Mouse (Mus musculus) stomach, embryonic 16.5 days (tissue): ENCODE data around the gene Pnisr. TPM values are rescaled to one million over a fixed set of nuclear protein-coding genes. Genes with fewer than 3 reads are reported as not detected.

Experiments used
- ATAC-seq: fragments of 200-750 bp; cut with Nextera tagmentation; 2 replicates; pipeline ENCODE4 v1.8.0; 2017; ENCODE audit warnings: moderate number of reproducible peaks, moderate TSS enrichment; ENCODE audit not compliant: insufficient read depth, low FRiP score
- H3K27ac ChIP-seq: fragments of 300-500 bp; sonication (generic); 2 replicates; pipeline ENCODE4 v1.5.1; 2014; ENCODE audit warnings: low read length
- H3K27me3 ChIP-seq: fragments of 300-500 bp; sonication (generic); 2 replicates; pipeline ENCODE4 v1.6.1; 2014; ENCODE audit warnings: low read length, control low read depth, mixed read lengths; ENCODE audit not compliant: control insufficient read depth, insufficient read depth
- H3K36me3 ChIP-seq: fragments of 300-500 bp; sonication (generic); 2 replicates; pipeline ENCODE4 v1.6.1; 2014; ENCODE audit warnings: low read length; ENCODE audit not compliant: control insufficient read depth, insufficient read depth
- H3K4me1 ChIP-seq: fragments of 300-500 bp; sonication (generic); 2 replicates; pipeline ENCODE4 v1.6.1; 2014; ENCODE audit warnings: low read length, control low read depth, mixed read lengths; ENCODE audit not compliant: control insufficient read depth, insufficient read depth
- H3K4me2 ChIP-seq: fragments of 300-500 bp; sonication (generic); 2 replicates; pipeline ENCODE4 v1.6.1; 2014; ENCODE audit warnings: low read depth, low read length, mixed read lengths
- H3K4me3 ChIP-seq: fragments of 300-500 bp; sonication (generic); replicated peaks from 2 replicates; pipeline ENCODE4 v1.5.1; 2014; ENCODE audit warnings: mild to moderate bottlenecking, low read length
- H3K9ac ChIP-seq: fragments of 300-500 bp; sonication (generic); 2 replicates; pipeline ENCODE4 v1.6.1; 2014; ENCODE audit warnings: low read length
- H3K9me3 ChIP-seq: fragments of 300-500 bp; sonication (generic); replicated peaks from 2 replicates; pipeline ENCODE4 v1.6.1; 2016; ENCODE audit warnings: low read length, control low read depth; ENCODE audit not compliant: control insufficient read depth
- WGBS: fragments of 180-500 bp; shearing (Covaris S2); extraction: QIAGEN DNeasy Blood & Tissue Kit; methylation state at CpG from one replicate; pipeline ENCODE4 v1.1.7; 2014; 5-methylcytosine and 5-hydroxymethylcytosine counted together
- polyA plus RNA-seq: library from polyadenylated mRNA; unstranded; fragments of >200 nt; fragmentation: Nextera tagmentation; extraction: Ambion mirVana; gene quantifications from 2 replicates; pipeline ENCODE4 v1.2.1, GENCODE M21; 2015

Pnisr gene
- polyA plus RNA-seq, 1 experiment from 2014 or later: 128 TPM

DNA sequence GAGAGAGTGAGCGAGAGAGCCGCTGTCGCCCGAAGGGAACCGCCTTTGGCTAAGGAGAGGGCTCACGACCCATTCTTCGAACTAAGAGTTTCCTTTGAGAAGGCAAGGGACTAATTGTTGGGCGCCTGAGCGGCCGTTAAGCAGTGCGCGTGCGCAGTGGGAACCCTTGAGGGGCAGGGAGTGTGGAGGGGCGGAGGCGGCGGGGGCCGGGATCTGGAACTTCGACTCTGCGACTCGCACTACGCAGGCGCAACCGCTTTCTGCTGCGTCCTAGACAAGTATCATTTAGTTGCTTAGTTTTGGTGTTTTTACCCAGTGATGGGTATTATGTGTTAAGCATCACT lies 876 bp downstream of the Pnisr start:
- peak; percentile 83 for ATAC-seq
- Histone ChIP-seq H3K27ac (peak overlapping the region; percentile 98), H3K4me2 (peak overlapping the region; percentile 53), H3K4me1 (peaks cover 11% of the 10 kb centered on the region; the same call in 1 of the 2 replicates), H3K36me3 (no peaks in the 10 kb centered on the region), H3K9ac (peak overlapping the region; percentile 87), H3K4me3 (peak overlapping the region; percentile 86), H3K9me3 (no peaks in the 10 kb centered on the region), H3K27me3 (no peaks in the 10 kb centered on the region)
- WGBS: 0% methylated on average over 24 of the region's 24 CpGs

DNA sequence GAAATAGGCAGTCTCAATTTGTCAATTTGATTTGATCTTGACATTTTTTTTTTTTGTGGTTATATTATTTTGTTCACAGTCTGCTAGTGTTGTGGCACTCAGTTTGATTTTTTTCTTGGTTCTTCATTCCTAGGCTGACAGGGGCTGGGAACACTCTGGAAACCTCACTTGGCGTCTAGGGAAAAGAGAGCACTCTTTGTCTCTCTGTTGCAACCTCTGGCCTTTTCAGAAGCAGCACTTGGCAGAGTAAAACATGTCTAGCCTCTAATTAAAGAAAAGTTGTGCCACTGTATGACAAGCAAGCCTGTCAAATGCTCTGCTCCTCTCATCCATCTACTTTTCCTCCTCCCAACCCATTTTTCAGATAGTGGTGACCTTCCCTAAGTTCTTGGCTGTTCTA lies 10.1 kb downstream of the Pnisr start:
- H3K27ac ChIP-seq: no peak overlapping the region
- H3K9me3 ChIP-seq: no peaks in the 10 kb centered on the region
- H3K4me3 ChIP-seq: no peak overlapping the region
- no peak overlapping the region for H3K4me2 ChIP-seq
- peaks cover 18% of the 10 kb centered on the region; the same call in 1 of the 2 replicates for H3K36me3 ChIP-seq
- no peak for ATAC-seq
- no peaks in the 10 kb centered on the region for H3K4me1 ChIP-seq
- H3K27me3 ChIP-seq: no peaks in the 10 kb centered on the region
- WGBS: 79% methylated on average over 1 of the region's 1 CpGs
- H3K9ac ChIP-seq: no peak overlapping the region

DNA sequence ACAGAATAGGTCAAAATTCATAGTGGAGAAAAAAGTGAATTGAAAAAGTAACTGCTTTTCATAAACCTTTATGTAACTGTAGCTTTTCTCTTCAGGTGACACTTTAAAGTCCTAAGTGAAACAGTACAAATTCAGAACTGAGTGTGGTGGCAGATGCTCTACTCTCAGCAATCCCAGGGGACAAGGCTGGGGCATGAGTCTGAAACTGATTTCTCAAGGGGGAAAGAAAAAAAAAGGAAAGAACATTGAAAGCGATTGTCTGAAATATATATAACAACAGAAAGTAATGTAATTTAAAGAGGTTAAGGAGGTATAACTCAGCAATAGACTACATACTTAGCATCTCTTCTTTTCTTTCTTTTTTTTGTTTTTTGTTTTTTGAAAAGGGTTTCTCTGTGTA lies 17.8 kb downstream of the Pnisr start:
- no peak overlapping the region for H3K9ac ChIP-seq
- H3K27ac ChIP-seq: no peak overlapping the region
- H3K9me3 ChIP-seq: no peaks in the 10 kb centered on the region
- no peaks in the 10 kb centered on the region for H3K27me3 ChIP-seq
- WGBS: 96% methylated on average over 1 of the region's 1 CpGs
- no peak overlapping the region for H3K4me3 ChIP-seq
- H3K4me2 ChIP-seq: no peak overlapping the region
- H3K36me3 ChIP-seq: peaks cover 25% of the 10 kb centered on the region
- H3K4me1 ChIP-seq: no peaks in the 10 kb centered on the region
- no peak for ATAC-seq

DNA sequence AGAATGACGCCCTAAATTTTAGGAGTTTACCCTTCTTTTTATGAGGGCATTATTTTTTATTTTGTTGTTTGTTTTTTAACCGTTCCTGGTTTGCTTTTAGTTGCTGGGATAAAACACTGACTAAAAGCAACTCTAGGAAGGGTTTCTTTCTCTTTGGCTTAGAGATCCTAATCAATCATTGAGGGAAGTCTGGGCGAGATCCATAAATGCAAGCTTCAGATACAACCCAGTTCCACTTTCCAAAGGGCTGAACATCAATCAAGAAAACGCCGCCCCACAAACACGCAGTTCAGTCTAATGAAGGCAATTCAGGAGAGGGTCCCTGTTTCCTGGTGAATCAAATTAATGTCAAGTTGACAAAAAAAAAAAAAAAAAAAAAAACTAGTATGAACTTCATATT lies 31.4 kb downstream of the Pnisr start:
- Histone ChIP-seq H3K4me2 (peak overlapping the region; percentile 86), H3K9me3 (no peaks in the 10 kb centered on the region), H3K4me1 (peaks cover 6% of the 10 kb centered on the region; the same call in 1 of the 2 replicates), H3K27ac (no peak overlapping the region), H3K27me3 (no peaks in the 10 kb centered on the region), H3K9ac (no peak overlapping the region), H3K4me3 (peak overlapping the region; percentile 70), H3K36me3 (no peaks in the 10 kb centered on the region)
- ATAC-seq: no peak
- 16% methylated on average over 6 of the region's 6 CpGs for WGBS

DNA sequence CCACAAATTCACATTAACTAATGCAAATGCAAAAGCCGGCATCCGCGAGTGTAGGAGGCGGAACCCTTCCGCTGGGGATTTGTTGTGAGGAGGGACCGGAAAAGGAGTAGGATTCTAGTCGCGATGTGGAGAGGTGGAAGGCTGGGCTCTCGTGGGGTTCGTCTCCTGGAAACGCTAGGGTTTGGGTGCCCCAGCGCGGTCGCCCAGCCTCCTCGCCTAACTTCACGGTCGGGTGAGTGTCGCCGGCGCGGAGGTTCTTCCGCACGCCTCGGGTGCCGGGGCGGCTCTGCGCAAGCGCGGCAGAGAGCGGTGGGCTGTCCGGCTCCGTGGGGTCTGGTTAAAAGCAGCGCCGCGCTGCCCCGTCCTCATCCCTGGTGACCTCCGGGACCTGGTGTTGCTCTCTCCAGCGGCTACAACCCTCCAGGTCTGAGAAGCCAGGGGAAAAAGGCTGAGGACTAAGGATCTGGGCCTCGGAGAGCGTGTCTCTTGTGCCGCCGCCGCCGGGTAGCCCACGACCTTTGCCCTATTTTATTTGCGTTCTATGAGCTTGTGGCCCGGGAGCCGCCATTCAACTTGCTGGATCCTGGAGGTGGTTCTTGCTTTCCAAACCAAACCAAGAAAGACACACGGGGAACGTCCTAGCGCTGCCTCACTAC lies 32.3 kb downstream of the Pnisr start, which contains the start of gene Coq3:
Coq3 (plus strand) TSS at position 109 of the 656 bp plus-strand sequence.
- ATAC-seq: peak; percentile 91
- Histone ChIP-seq H3K4me3 (peak within 1 kb of the TSS; percentile 70), H3K36me3 (no peaks in the 10 kb centered on the region), H3K9ac (peak within 1 kb of the TSS; percentile 72), H3K27ac (peak within 1 kb of the TSS; percentile 95), H3K27me3 (no peaks in the 10 kb centered on the region), H3K4me2 (peak within 1 kb of the TSS; percentile 86), H3K9me3 (no peaks in the 10 kb centered on the region), H3K4me1 (peaks cover 6% of the 10 kb centered on the region; the same call in 1 of the 2 replicates)
- WGBS: under 1% methylated on average over 51 of the region's 51 CpGs

DNA sequence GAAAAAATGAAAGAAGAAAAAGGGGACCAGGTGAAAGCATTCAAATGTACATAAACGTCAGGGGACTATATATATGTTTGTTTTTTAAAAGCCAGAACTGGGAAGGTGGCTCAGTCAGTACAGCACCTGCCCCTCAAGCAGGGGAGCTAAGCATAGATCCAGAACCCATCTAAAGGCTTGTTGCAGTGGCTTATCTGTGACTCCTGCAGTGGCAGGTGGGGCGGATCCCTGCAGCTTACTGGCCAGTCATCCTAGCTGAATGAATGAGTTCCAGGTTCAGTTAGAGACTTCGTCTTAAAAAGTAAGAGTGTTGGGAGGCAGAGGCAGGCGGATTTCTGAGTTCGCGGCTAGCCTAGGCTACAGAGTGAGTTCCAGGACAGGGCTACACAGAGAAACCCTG lies 35.4 kb downstream of the Pnisr start:
- Histone ChIP-seq H3K9ac (no peak overlapping the region), H3K4me3 (no peak overlapping the region), H3K36me3 (no peaks in the 10 kb centered on the region), H3K4me2 (no peak overlapping the region), H3K27ac (no peak overlapping the region), H3K9me3 (no peaks in the 10 kb centered on the region), H3K27me3 (no peaks in the 10 kb centered on the region), H3K4me1 (peaks cover 6% of the 10 kb centered on the region; the same call in 1 of the 2 replicates)
- no peak for ATAC-seq
- 90% methylated on average over 6 of the region's 6 CpGs for WGBS

DNA sequence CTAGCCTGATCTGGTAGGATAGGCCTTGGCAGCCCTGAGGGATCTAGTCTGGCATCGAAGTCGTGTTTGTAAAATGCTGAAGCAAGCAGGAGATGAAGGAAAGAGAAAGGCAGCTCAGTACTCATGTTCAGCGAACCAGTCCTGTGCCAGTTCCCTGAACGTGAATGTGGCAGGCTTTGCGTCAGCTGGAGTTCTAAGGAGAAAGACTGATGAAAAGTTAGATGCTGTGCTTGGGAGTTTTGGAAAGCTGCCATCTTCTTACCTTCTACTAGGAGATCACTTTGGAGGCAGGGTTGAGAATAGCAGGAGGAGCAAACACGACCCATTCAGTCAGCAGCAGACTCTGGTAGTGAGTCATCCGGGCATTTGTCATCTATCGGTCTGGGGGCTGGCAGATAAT lies 38.4 kb downstream of the Pnisr start:
- no peaks in the 10 kb centered on the region for H3K9me3 ChIP-seq
- H3K4me3 ChIP-seq: no peak overlapping the region
- no peak overlapping the region for H3K27ac ChIP-seq
- ATAC-seq: no peak
- no peaks in the 10 kb centered on the region for H3K27me3 ChIP-seq
- no peak overlapping the region for H3K4me2 ChIP-seq
- WGBS: 68% methylated on average over 8 of the region's 8 CpGs
- no peaks in the 10 kb centered on the region for H3K4me1 ChIP-seq
- no peaks in the 10 kb centered on the region for H3K36me3 ChIP-seq
- H3K9ac ChIP-seq: no peak overlapping the region

Other genes starting within 250 kb of the Pnisr start
- not detected in 2 replicates for gene Prdm13, start 161.6 kb upstream of the Pnisr start, polyA plus RNA-seq
- 37.0 and 42.1 TPM in 2 replicates for gene Ccnc, start 119.9 kb upstream of the Pnisr start, polyA plus RNA-seq
- 8.9 and 9.9 TPM in 2 replicates for gene Usp45, start 80.4 kb upstream of the Pnisr start, polyA plus RNA-seq
- gene Tstd3, start 80.4 kb upstream of the Pnisr start, polyA plus RNA-seq: 13.9 and 15.2 TPM in 2 replicates
- 14.8 and 15.7 TPM in 2 replicates for gene Coq3, start 32.1 kb downstream of the Pnisr start, polyA plus RNA-seq
- 3.9 and 4.1 TPM in 2 replicates for gene Faxc, start 83.7 kb downstream of the Pnisr start, polyA plus RNA-seq